Mouse (Mus musculus) testis, adult 2 months (tissue): ENCODE measurements around the gene Cyp2d10. TPM values are rescaled to one million over a fixed set of nuclear protein-coding genes. Genes with fewer than 3 reads are reported as not detected.
"Not testable (repeated sequence)": the region's sequence is repeated elsewhere in the genome, so short reads cannot be mapped to it uniquely, and the experiment has no call there.

Experiments used
- H3K27ac ChIP-seq: fragments of 200-500 bp; 2 replicates; pipeline ENCODE4 v1.5.1; 2012; ENCODE audit warnings: low read depth, low read length; ENCODE audit not compliant: control insufficient read depth, insufficient read depth
- H3K27me3 ChIP-seq: fragments of 200-500 bp; 2 replicates; pipeline ENCODE4 v1.6.1; 2012; ENCODE audit warnings: mild to moderate bottlenecking, low read length, moderate library complexity; ENCODE audit not compliant: control insufficient read depth, insufficient read depth
- H3K36me3 ChIP-seq: fragments of 200-500 bp; 2 replicates; pipeline ENCODE4 v1.6.1; 2012; ENCODE audit warnings: mild to moderate bottlenecking, low read length; ENCODE audit not compliant: control insufficient read depth, insufficient read depth
- H3K4me1 ChIP-seq: fragments of 200-500 bp; 2 replicates; pipeline ENCODE4 v1.6.1; 2012; ENCODE audit warnings: low read length; ENCODE audit not compliant: control insufficient read depth, insufficient read depth
- H3K4me3 ChIP-seq: fragments of 200-500 bp; 2 replicates; pipeline ENCODE4 v1.5.1; 2012; ENCODE audit warnings: low read depth, mild to moderate bottlenecking, low read length, moderate library complexity, mixed read lengths; ENCODE audit not compliant: control insufficient read depth
- CTCF ChIP-seq: fragments of 200-500 bp; IDR thresholded peaks from 2 replicates; pipeline ENCODE4 v1.5.1; 2012; ENCODE audit warnings: low read depth, mild to moderate bottlenecking, inconsistent platforms, low read length, moderate library complexity; ENCODE audit not compliant: control insufficient read depth, insufficient read depth, insufficient replicate concordance
- POLR2A ChIP-seq: fragments of 200-500 bp; IDR thresholded peaks from 2 replicates; pipeline ENCODE4 v1.6.1; 2012; ENCODE audit warnings: low read depth, mild to moderate bottlenecking, inconsistent platforms, low read length, moderate library complexity; ENCODE audit not compliant: control insufficient read depth
- polyA plus RNA-seq: library from polyadenylated mRNA; depleted of rRNA; stranded (reverse); fragments of >200 nt; gene quantifications from 2 replicates; pipeline ENCODE4 v1.2.3, GENCODE M21; 2012; rRNA removed

Cyp2d10 gene
- polyA plus RNA-seq: 0.10 TPM in 1 of 2 replicates, not detected in the other

GRCm38 (mm10) chr15:82406981-82407380, at the start of gene Cyp2d10:
Cyp2d10 (minus strand) TSS chr15:82407195.
- Histone ChIP-seq H3K4me3 (no peak within 1 kb of the TSS), H3K36me3 (no peaks in the 10 kb centered on the region), H3K4me1 (no peaks in the 10 kb centered on the region), H3K27me3 (no peaks in the 10 kb centered on the region), H3K27ac (no peak within 1 kb of the TSS)
- TF ChIP-seq CTCF: no peak
- TF ChIP-seq POLR2A: no peak

GRCm38 (mm10) chr15:82456086-82456790, 49.2 kb upstream of the Cyp2d10 start:
- H3K4me3 ChIP-seq, H3K36me3 ChIP-seq, H3K27me3 ChIP-seq, H3K27ac ChIP-seq, H3K4me1 ChIP-seq: not testable (repeated sequence)

GRCm38 (mm10) chr15:82453501-82453900, 46.5 kb upstream of the Cyp2d10 start:
- not testable (repeated sequence) for H3K36me3 ChIP-seq, H3K4me1 ChIP-seq, H3K4me3 ChIP-seq, H3K27ac ChIP-seq, H3K27me3 ChIP-seq

- H3K27ac ChIP-seq, H3K4me1 ChIP-seq, H3K4me3 ChIP-seq, H3K27me3 ChIP-seq, H3K36me3 ChIP-seq: not testable (repeated sequence)
Observed at GRCm38 (mm10) chr15:82452133-82452532, 45.1 kb upstream of the Cyp2d10 start.

- not testable (repeated sequence) for H3K4me1 ChIP-seq, H3K4me3 ChIP-seq, H3K27ac ChIP-seq, H3K27me3 ChIP-seq, H3K36me3 ChIP-seq
Observed at GRCm38 (mm10) chr15:82450045-82450444, 43.0 kb upstream of the Cyp2d10 start.

GRCm38 (mm10) chr15:82445196-82445595, 38.2 kb upstream of the Cyp2d10 start:
- no peaks in the 10 kb centered on the region for H3K27me3 ChIP-seq

GRCm38 (mm10) chr15:82443658-82444057, 36.7 kb upstream of the Cyp2d10 start:
- TF ChIP-seq POLR2A: no peak
- TF ChIP-seq CTCF: no peak
- Histone ChIP-seq H3K27ac (no peak overlapping the region), H3K36me3 (no peaks in the 10 kb centered on the region), H3K4me3 (no peak overlapping the region), H3K27me3 (no peaks in the 10 kb centered on the region), H3K4me1 (no peaks in the 10 kb centered on the region)

More at GRCm38 (mm10) chr15:82445196-82445595, 38.2 kb upstream of the Cyp2d10 start:
- Histone ChIP-seq H3K4me1 (no peaks in the 10 kb centered on the region), H3K4me3 (no peak overlapping the region), H3K27ac (no peak overlapping the region), H3K36me3 (no peaks in the 10 kb centered on the region)
- TF ChIP-seq CTCF: no peak
- no peak for TF ChIP-seq POLR2A

GRCm38 (mm10) chr15:82437975-82438617, 31.1 kb upstream of the Cyp2d10 start:
- TF ChIP-seq CTCF (no peak), POLR2A (no peak)
- no peaks in the 10 kb centered on the region for H3K27me3 ChIP-seq
- H3K27ac ChIP-seq: no peak overlapping the region
- no peaks in the 10 kb centered on the region for H3K4me1 ChIP-seq
- H3K36me3 ChIP-seq: no peaks in the 10 kb centered on the region
- no peak overlapping the region for H3K4me3 ChIP-seq
